Mouse (Mus musculus): ENCODE data around the gene Stxbp1.
A peak's percentile ranks its signal among the peaks of the same experiment; 100 is the strongest.

The Stxbp1 gene

GRCm38 (mm10) chr2:32838147-32838884 is 8.7 kb downstream of the Stxbp1 start:
- no peak for DNase-seq (ENCODE audit: low spot score)

GRCm38 (mm10) chr2:32835588-32835987 is 11.5 kb downstream of the Stxbp1 start:
- no peak for DNase-seq (ENCODE audit: low spot score)

GRCm38 (mm10) chr2:32834496-32834895 is 12.5 kb downstream of the Stxbp1 start:
- no peak for DNase-seq (ENCODE audit: low spot score)

GRCm38 (mm10) chr2:32828979-32829676 is 17.9 kb downstream of the Stxbp1 start:
- no peak for DNase-seq (ENCODE audit: low spot score)

- no peak for DNase-seq (ENCODE audit: low spot score)
These were observed 21.2 kb downstream of the Stxbp1 start for GRCm38 (mm10) chr2:32825796-32826195.

- DNase-seq (ENCODE audit: low spot score) = no peak
These were observed 22.3 kb downstream of the Stxbp1 start for GRCm38 (mm10) chr2:32824778-32825177.

- DNase-seq (ENCODE audit: low spot score) = no peak
These were observed 22.9 kb downstream of the Stxbp1 start for GRCm38 (mm10) chr2:32824181-32824580.

GRCm38 (mm10) chr2:32823579-32824154 is 23.4 kb downstream of the Stxbp1 start:
- DNase-seq (ENCODE audit: low spot score) = no peak

- DNase-seq (ENCODE audit: low spot score) = no peak
These were observed 23.9 kb downstream of the Stxbp1 start for GRCm38 (mm10) chr2:32823153-32823552.

GRCm38 (mm10) chr2:32822643-32823042 is 24.4 kb downstream of the Stxbp1 start:
- DNase-seq (ENCODE audit: low spot score) = no peak

- DNase-seq (ENCODE audit: low spot score) = peak; percentile 42
These were observed 25.8 kb downstream of the Stxbp1 start for GRCm38 (mm10) chr2:32821041-32821802.

- no peak for DNase-seq (ENCODE audit: low spot score)
These were observed 28.8 kb downstream of the Stxbp1 start for GRCm38 (mm10) chr2:32818208-32818607.

GRCm38 (mm10) chr2:32817589-32817988 is 29.5 kb downstream of the Stxbp1 start:
- no peak for DNase-seq (ENCODE audit: low spot score)

- peak; percentile 79 for DNase-seq (ENCODE audit: low spot score)
These were observed 30.0 kb downstream of the Stxbp1 start for GRCm38 (mm10) chr2:32816946-32817581.

GRCm38 (mm10) chr2:32816497-32816896 is 30.5 kb downstream of the Stxbp1 start:
- no peak for DNase-seq (ENCODE audit: low spot score)

- no peak for DNase-seq (ENCODE audit: low spot score)
These were observed 35.1 kb downstream of the Stxbp1 start for GRCm38 (mm10) chr2:32811959-32812358.

- DNase-seq (ENCODE audit: low spot score) = no peak
These were observed 38.1 kb downstream of the Stxbp1 start for GRCm38 (mm10) chr2:32808816-32809566.

- no peak for DNase-seq (ENCODE audit: low spot score)
These were observed 48.6 kb downstream of the Stxbp1 start for GRCm38 (mm10) chr2:32798251-32798962.

GRCm38 (mm10) chr2:32795748-32796418 is 51.2 kb downstream of the Stxbp1 start:
- DNase-seq (ENCODE audit: low spot score) = no peak

GRCm38 (mm10) chr2:32791297-32791696 is 55.7 kb downstream of the Stxbp1 start:
- no peak for DNase-seq (ENCODE audit: low spot score)

All from layer of hippocampus, adult 11-12 months (tissue).